Mouse (Mus musculus): Measurements from ENCODE around the gene Aif1. TPM values are rescaled to one million over a fixed set of nuclear protein-coding genes. Genes with fewer than 3 reads are reported as not detected.
A peak's percentile ranks its signal among the peaks of the same experiment; 100 is the strongest.

The Aif1 gene
- polyA plus RNA-seq (2015; fragmentation: Nextera tagmentation; extraction: Ambion mirVana): 23.1 and 25.4 TPM in 2 replicates

- no peaks in the 10 kb centered on the region for H3K9me3 ChIP-seq (ENCODE audit: control insufficient read depth)
- ATAC-seq: no peak
- no peak within 1 kb of the TSS for H3K4me3 ChIP-seq (ENCODE audit: low read depth, low read length)
- no peak within 1 kb of the TSS for H3K9ac ChIP-seq (ENCODE audit: low read depth, low read length)
- no peaks in the 10 kb centered on the region for H3K36me3 ChIP-seq (ENCODE audit: control insufficient read depth, insufficient read depth)
- TF ChIP-seq CTCF (IDR thresholded peaks at IDR 0.05; ENCODE audit: low read depth): no peak
- H3K27me3 ChIP-seq (replicated peaks; ENCODE audit: control insufficient read depth, insufficient read depth, low read length): no peaks in the 10 kb centered on the region
- H3K4me1 ChIP-seq (replicated peaks; ENCODE audit: control insufficient read depth, insufficient read depth, low read length): no peaks in the 10 kb centered on the region
- no peak within 1 kb of the TSS for H3K27ac ChIP-seq (ENCODE audit: low read depth, low read length)
- WGBS: 51% methylated on average over 2 of the region's 2 CpGs
- no peak within 1 kb of the TSS for H3K4me2 ChIP-seq (replicated peaks; ENCODE audit: low read depth)
These were observed at the start of gene Aif1 for GRCm38 (mm10) chr17:35175968-35176367. TSS of gene Aif1 (minus strand) at chr17:35176068.

GRCm38 (mm10) chr17:35225456-35225855 lies 49.6 kb upstream of the Aif1 start:
- ATAC-seq: no peak
- no peaks in the 10 kb centered on the region for H3K4me1 ChIP-seq (replicated peaks; ENCODE audit: control insufficient read depth, insufficient read depth, low read length)
- no peaks in the 10 kb centered on the region for H3K27me3 ChIP-seq (replicated peaks; ENCODE audit: control insufficient read depth, insufficient read depth, low read length)
- H3K4me2 ChIP-seq (replicated peaks; ENCODE audit: low read depth): no peak overlapping the region
- H3K36me3 ChIP-seq (ENCODE audit: control insufficient read depth, insufficient read depth): peaks cover 61% of the 10 kb centered on the region
- TF ChIP-seq CTCF (IDR thresholded peaks at IDR 0.05; ENCODE audit: low read depth): no peak
- no peak overlapping the region for H3K9ac ChIP-seq (ENCODE audit: low read depth, low read length)
- H3K4me3 ChIP-seq (ENCODE audit: low read depth, low read length): no peak overlapping the region
- H3K9me3 ChIP-seq (ENCODE audit: control insufficient read depth): no peaks in the 10 kb centered on the region
- no peak overlapping the region for H3K27ac ChIP-seq (ENCODE audit: low read depth, low read length)
- 93% methylated on average over 5 of the region's 5 CpGs for WGBS

DNA sequence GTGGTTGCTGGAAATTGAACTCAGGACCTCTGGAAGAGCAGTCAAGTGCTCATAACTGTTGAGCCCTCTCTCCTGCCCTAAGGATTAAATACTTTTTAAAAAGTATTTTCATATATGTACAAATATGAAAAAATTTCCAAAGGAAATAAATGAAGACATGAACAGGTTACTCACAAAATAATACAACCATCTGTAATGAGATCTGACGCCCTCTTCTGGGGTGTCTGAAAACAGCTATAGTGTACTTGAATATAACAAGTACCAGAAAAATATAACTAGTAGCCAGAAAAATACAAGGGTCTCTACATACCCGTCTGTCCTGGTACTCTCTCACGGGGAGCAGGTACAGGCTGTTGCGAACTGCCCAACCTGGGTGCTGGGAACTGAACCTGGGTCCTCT lies 48.8 kb upstream of the Aif1 start:
- H3K27me3 ChIP-seq (replicated peaks; ENCODE audit: control insufficient read depth, insufficient read depth, low read length): no peaks in the 10 kb centered on the region
- TF ChIP-seq CTCF (IDR thresholded peaks at IDR 0.05; ENCODE audit: low read depth): 0 out of 2 replicates have a peak, but pooled peaks have one; percentile 14
- H3K9me3 ChIP-seq (ENCODE audit: control insufficient read depth): no peaks in the 10 kb centered on the region
- H3K4me3 ChIP-seq (ENCODE audit: low read depth, low read length): no peak overlapping the region
- no peak for ATAC-seq
- no peak overlapping the region for H3K4me2 ChIP-seq (replicated peaks; ENCODE audit: low read depth)
- no peak overlapping the region for H3K27ac ChIP-seq (ENCODE audit: low read depth, low read length)
- WGBS: 96% methylated on average over 4 of the region's 4 CpGs
- no peaks in the 10 kb centered on the region for H3K4me1 ChIP-seq (replicated peaks; ENCODE audit: control insufficient read depth, insufficient read depth, low read length)
- H3K9ac ChIP-seq (ENCODE audit: low read depth, low read length): no peak overlapping the region
- H3K36me3 ChIP-seq (ENCODE audit: control insufficient read depth, insufficient read depth): peaks cover 60% of the 10 kb centered on the region

DNA sequence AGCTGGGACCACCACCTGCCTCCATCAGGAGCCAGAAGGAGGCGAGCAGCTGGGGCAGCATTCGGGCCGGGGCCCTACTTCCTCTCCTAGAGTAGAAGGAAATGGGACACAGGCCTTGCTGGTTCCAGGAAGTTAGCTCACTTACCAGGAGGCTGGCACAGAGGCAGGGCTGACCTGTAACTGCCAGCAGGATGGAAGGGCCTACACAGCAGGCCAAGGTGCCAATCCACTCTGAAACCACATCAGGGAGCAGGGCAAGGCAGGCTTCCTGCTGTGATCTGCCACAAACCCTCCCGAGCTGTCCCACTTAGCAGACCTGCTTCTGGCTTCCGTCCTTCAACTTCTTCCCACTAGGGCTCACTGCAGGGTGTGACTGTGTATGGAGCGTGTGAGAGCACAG lies 46.4 kb upstream of the Aif1 start:
- Histone ChIP-seq H3K4me1 (replicated peaks; ENCODE audit: control insufficient read depth, insufficient read depth, low read length) (no peaks in the 10 kb centered on the region), H3K27ac (ENCODE audit: low read depth, low read length) (no peak overlapping the region), H3K36me3 (ENCODE audit: control insufficient read depth, insufficient read depth) (peaks cover 38% of the 10 kb centered on the region), H3K9ac (ENCODE audit: low read depth, low read length) (no peak overlapping the region), H3K4me3 (ENCODE audit: low read depth, low read length) (no peak overlapping the region), H3K27me3 (replicated peaks; ENCODE audit: control insufficient read depth, insufficient read depth, low read length) (no peaks in the 10 kb centered on the region), H3K9me3 (ENCODE audit: control insufficient read depth) (no peaks in the 10 kb centered on the region), H3K4me2 (replicated peaks; ENCODE audit: low read depth) (no peak overlapping the region)
- ATAC-seq: no peak
- WGBS: 69% methylated on average over 6 of the region's 6 CpGs
- TF ChIP-seq CTCF (IDR thresholded peaks at IDR 0.05; ENCODE audit: low read depth): no peak

GRCm38 (mm10) chr17:35220156-35220952 lies 44.5 kb upstream of the Aif1 start, which contains the start of gene Gm16181:
TSS of gene Gm16181 (plus strand) at chr17:35220834.
- Histone ChIP-seq H3K27ac (ENCODE audit: low read depth, low read length) (peak within 1 kb of the TSS; percentile 47; the same call in 1 of the 2 replicates), H3K9ac (ENCODE audit: low read depth, low read length) (no peak within 1 kb of the TSS), H3K4me1 (replicated peaks; ENCODE audit: control insufficient read depth, insufficient read depth, low read length) (no peaks in the 10 kb centered on the region), H3K27me3 (replicated peaks; ENCODE audit: control insufficient read depth, insufficient read depth, low read length) (no peaks in the 10 kb centered on the region), H3K4me2 (replicated peaks; ENCODE audit: low read depth) (0 out of 2 replicates have a peak within 1 kb of the TSS, but pooled peaks have one; percentile 13), H3K9me3 (ENCODE audit: control insufficient read depth) (no peaks in the 10 kb centered on the region), H3K4me3 (ENCODE audit: low read depth, low read length) (no peak within 1 kb of the TSS), H3K36me3 (ENCODE audit: control insufficient read depth, insufficient read depth) (peaks cover 36% of the 10 kb centered on the region)
- no peak for TF ChIP-seq CTCF (IDR thresholded peaks at IDR 0.05; ENCODE audit: low read depth)
- ATAC-seq: no peak
- 71% methylated on average over 28 of the region's 28 CpGs for WGBS

DNA sequence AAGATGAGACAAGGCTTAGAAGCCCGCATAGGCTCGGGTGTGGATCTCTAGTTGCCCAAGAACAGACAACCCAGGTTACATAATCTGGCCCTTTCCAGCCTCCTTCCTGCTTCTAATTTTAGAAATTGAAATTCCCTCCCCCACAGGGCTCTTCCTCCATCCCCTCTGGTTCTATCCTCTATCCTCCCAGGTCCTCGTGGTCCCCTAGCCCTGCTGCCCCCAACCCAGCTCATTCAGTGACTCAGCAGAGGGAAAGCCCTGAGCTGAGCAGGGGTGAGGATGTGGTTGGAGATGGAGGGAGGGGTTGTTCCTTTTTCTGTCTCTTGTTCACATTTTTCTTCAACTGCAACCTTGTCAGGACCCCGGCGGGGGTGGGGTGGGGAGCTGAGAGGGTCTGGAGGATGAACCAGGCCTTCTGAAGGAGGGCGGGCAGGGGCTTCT lies 43.8 kb upstream of the Aif1 start:
- Histone ChIP-seq H3K9me3 (ENCODE audit: control insufficient read depth) (no peaks in the 10 kb centered on the region), H3K36me3 (ENCODE audit: control insufficient read depth, insufficient read depth) (peaks cover 36% of the 10 kb centered on the region), H3K27me3 (replicated peaks; ENCODE audit: control insufficient read depth, insufficient read depth, low read length) (no peaks in the 10 kb centered on the region), H3K4me3 (ENCODE audit: low read depth, low read length) (no peak overlapping the region), H3K4me2 (replicated peaks; ENCODE audit: low read depth) (no peak overlapping the region), H3K4me1 (replicated peaks; ENCODE audit: control insufficient read depth, insufficient read depth, low read length) (no peaks in the 10 kb centered on the region), H3K27ac (ENCODE audit: low read depth, low read length) (no peak overlapping the region), H3K9ac (ENCODE audit: low read depth, low read length) (no peak overlapping the region)
- 69% methylated on average over 6 of the region's 6 CpGs for WGBS
- TF ChIP-seq CTCF (IDR thresholded peaks at IDR 0.05; ENCODE audit: low read depth): no peak
- no peak for ATAC-seq

All from intestine, postnatal 0 days (tissue).